In genomic region chr15:78750608-78751350, GRCm38 (mm10) we compare ENCODE assay signal across 18 mouse cellular contexts. TPM values are rescaled to one million over a fixed set of nuclear protein-coding genes. Genes with fewer than 3 reads are reported as not detected.
A peak's percentile ranks its signal among the peaks of the same experiment; 100 is the strongest.
DNase-seq lines count a peak whose midpoint lies in the region; ATAC-seq lines count a peak whose summit lies in the region.
"Had no signal": no experiment of that assay in that cellular context is flagged by ENCODE, and none has a peak within 500 bp of the region (broad histone marks: within the 10 kb centered on the region; RNA-seq: fewer than 3 reads in every experiment).

No protein-coding gene starts in this region.

- no peaks in the 10 kb centered on the region for H3K27me3 ChIP-seq in hindbrain, embryonic 10.5 days (ENCODE audit: insufficient read depth, poor library complexity, severe bottlenecking)
- no peaks in the 10 kb centered on the region for H3K27me3 ChIP-seq in hindbrain, embryonic 16.5 days (replicated peaks; ENCODE audit: control insufficient read depth, insufficient read depth, low read length)
- no peaks in the 10 kb centered on the region for H3K27me3 ChIP-seq in embryonic facial prominence, embryonic 14.5 days (replicated peaks; ENCODE audit: control insufficient read depth, insufficient read depth, low read length)
- H3K27me3 ChIP-seq in hindbrain, embryonic 15.5 days: no peaks in the 10 kb centered on the region
- H3K27me3 ChIP-seq in neural tube, embryonic 13.5 days: no peaks in the 10 kb centered on the region
- H3K27me3 ChIP-seq: embryonic facial prominence, embryonic 13.5 days had no signal

- peaks cover 12% of the 10 kb centered on the region for H3K36me3 ChIP-seq in hindbrain, embryonic 10.5 days
- no peaks in the 10 kb centered on the region for H3K36me3 ChIP-seq in hindbrain, embryonic 16.5 days (ENCODE audit: control insufficient read depth, insufficient read depth, low read length)
- no peaks in the 10 kb centered on the region for H3K36me3 ChIP-seq in embryonic facial prominence, embryonic 14.5 days (ENCODE audit: control insufficient read depth, insufficient read depth, low read length)
- H3K36me3 ChIP-seq in hindbrain, embryonic 15.5 days: no peaks in the 10 kb centered on the region
- no peaks in the 10 kb centered on the region for H3K36me3 ChIP-seq in neural tube, embryonic 13.5 days
- H3K36me3 ChIP-seq: embryonic facial prominence, embryonic 13.5 days had no signal

- no peak overlapping the region for H3K4me3 ChIP-seq in hindbrain, embryonic 10.5 days
- H3K4me3 ChIP-seq in hindbrain, embryonic 16.5 days (ENCODE audit: low read length): no peak overlapping the region
- no peak overlapping the region for H3K4me3 ChIP-seq in embryonic facial prominence, embryonic 14.5 days (ENCODE audit: low read depth, low read length)
- no peak overlapping the region for H3K4me3 ChIP-seq in hindbrain, embryonic 15.5 days
- no peak overlapping the region for H3K4me3 ChIP-seq in neural tube, embryonic 13.5 days
- H3K4me3 ChIP-seq: embryonic facial prominence, embryonic 13.5 days; megakaryocyte, embryonic 14.5 days had no signal

- no peak overlapping the region; the same call in 1 of the 2 replicates for H3K9ac ChIP-seq in hindbrain, embryonic 16.5 days (ENCODE audit: low read depth, low read length)
- no peak overlapping the region for H3K9ac ChIP-seq in embryonic facial prominence, embryonic 14.5 days (ENCODE audit: low read depth, low read length)
- H3K9ac ChIP-seq in hindbrain, embryonic 15.5 days: no peak overlapping the region
- H3K9ac ChIP-seq in neural tube, embryonic 13.5 days: no peak overlapping the region; the same call in 1 of the 2 replicates
- H3K9ac ChIP-seq: embryonic facial prominence, embryonic 13.5 days; liver, postnatal 0 days had no signal

- intact Hi-C loops in heart, postnatal 36 days (cut with DNase I): no loop called here

- H3K9me3 ChIP-seq in hindbrain, embryonic 10.5 days: no peaks in the 10 kb centered on the region
- no peaks in the 10 kb centered on the region for H3K9me3 ChIP-seq in hindbrain, embryonic 16.5 days (ENCODE audit: control insufficient read depth, low read length)
- no peaks in the 10 kb centered on the region for H3K9me3 ChIP-seq in embryonic facial prominence, embryonic 14.5 days (ENCODE audit: control insufficient read depth, low read length)
- H3K9me3 ChIP-seq in hindbrain, embryonic 15.5 days: no peaks in the 10 kb centered on the region
- no peaks in the 10 kb centered on the region for H3K9me3 ChIP-seq in neural tube, embryonic 13.5 days
- H3K9me3 ChIP-seq: embryonic facial prominence, embryonic 13.5 days had no signal

- ATAC-seq in hindbrain, embryonic 16.5 days: no peak; the same call in 1 of the 2 replicates
- ATAC-seq in embryonic facial prominence, embryonic 14.5 days (ENCODE audit: low read depth): peak; percentile 68
- ATAC-seq in hindbrain, embryonic 15.5 days (ENCODE audit: low FRiP score, low read depth): no peak
- ATAC-seq in neural tube, embryonic 13.5 days (ENCODE audit: low read depth): peak; percentile 65
- ATAC-seq: liver, postnatal 0 days had no signal

- no peak overlapping the region for H3K4me2 ChIP-seq in hindbrain, embryonic 16.5 days (ENCODE audit: low read length)
- no peak overlapping the region for H3K4me2 ChIP-seq in embryonic facial prominence, embryonic 14.5 days (ENCODE audit: low read depth, low read length)
- H3K4me2 ChIP-seq in hindbrain, embryonic 15.5 days: no peak overlapping the region
- no peak overlapping the region for H3K4me2 ChIP-seq in neural tube, embryonic 13.5 days
- H3K4me2 ChIP-seq: embryonic facial prominence, embryonic 13.5 days had no signal

- no peak for DNase-seq in hindbrain, embryonic 10.5 days (ENCODE audit: low spot score)
- no peak for DNase-seq in embryonic facial prominence, embryonic 14.5 days (ENCODE audit: low spot score)
- no peak for DNase-seq in spleen, adult 12 weeks (ENCODE audit: low spot score)
- no peak for DNase-seq in heart, postnatal 36 days
- no peak for DNase-seq in frontal cortex, adult 2 months (ENCODE audit: extremely low spot score in 1 of 2, low spot score in 1 of 2)
- DNase-seq: adrenal gland, adult 8-10 months; cerebellum, adult 11 months; cerebellum, postnatal 14 days; gastrocnemius, postnatal 10 days; liver; liver, postnatal 0 days; lung, postnatal 14 days; right cerebral cortex, postnatal 4 days had no signal

- H3K27ac ChIP-seq in hindbrain, embryonic 10.5 days: peak overlapping the region; percentile 16; the same call in 1 of the 2 replicates
- H3K27ac ChIP-seq in hindbrain, embryonic 16.5 days (ENCODE audit: low read depth, low read length): no peak overlapping the region
- H3K27ac ChIP-seq in embryonic facial prominence, embryonic 14.5 days (replicated peaks; ENCODE audit: low read depth, low read length): no peak overlapping the region
- H3K27ac ChIP-seq in hindbrain, embryonic 15.5 days (replicated peaks): peak overlapping the region; percentile 43
- H3K27ac ChIP-seq in neural tube, embryonic 13.5 days (replicated peaks): peak overlapping the region; percentile 75
- H3K27ac ChIP-seq: embryonic facial prominence, embryonic 13.5 days had no signal

- 66% methylated on average over 6 of the region's 6 CpGs for WGBS in hindbrain, embryonic 10.5 days
- 35% methylated on average over 6 of the region's 6 CpGs for WGBS in hindbrain, embryonic 16.5 days
- 49% methylated on average over 6 of the region's 6 CpGs for WGBS in embryonic facial prominence, embryonic 14.5 days
- WGBS in hindbrain, embryonic 15.5 days: 32% methylated on average over 6 of the region's 6 CpGs
- WGBS in neural tube, embryonic 13.5 days: 34% methylated on average over 6 of the region's 6 CpGs

- H3K4me1 ChIP-seq in hindbrain, embryonic 10.5 days (replicated peaks): peaks cover 47% of the 10 kb centered on the region
- peaks cover 11% of the 10 kb centered on the region for H3K4me1 ChIP-seq in hindbrain, embryonic 16.5 days (ENCODE audit: control insufficient read depth, insufficient read depth, low read depth, low read length)
- H3K4me1 ChIP-seq in embryonic facial prominence, embryonic 14.5 days (ENCODE audit: control insufficient read depth, insufficient read depth, low read length): no peaks in the 10 kb centered on the region
- peaks cover 18% of the 10 kb centered on the region for H3K4me1 ChIP-seq in hindbrain, embryonic 15.5 days (replicated peaks)
- peaks cover 43% of the 10 kb centered on the region for H3K4me1 ChIP-seq in neural tube, embryonic 13.5 days (replicated peaks)
- H3K4me1 ChIP-seq: embryonic facial prominence, embryonic 13.5 days had no signal

RNA-seq across cellular contexts. Expression of gene Mfng, which starts 22.5 kb away (rescaled TPM):
- 71.6 and 79.0 TPM in 2 replicates for polyA plus RNA-seq in hindbrain, embryonic 10.5 days (2016; fragmentation: Nextera tagmentation; extraction: Ambion mirVana)
- 19.7 and 20.1 TPM in 2 replicates for polyA plus RNA-seq in hindbrain, embryonic 16.5 days (2015; fragmentation: Nextera tagmentation; extraction: Ambion mirVana)
- 13.6 and 13.7 TPM in 2 replicates for polyA plus RNA-seq in embryonic facial prominence, embryonic 14.5 days (2014; fragmentation: Nextera tagmentation; extraction: Ambion mirVana)
- polyA plus RNA-seq in hindbrain, embryonic 15.5 days (2015; fragmentation: Nextera tagmentation; extraction: Ambion mirVana): 21.5 and 42.1 TPM in 2 replicates
- polyA plus RNA-seq in neural tube, embryonic 13.5 days (2015; fragmentation: Nextera tagmentation; extraction: Ambion mirVana): 34.2 and 34.4 TPM in 2 replicates
- 10 to 100 TPM; 11.2 to 11.8 TPM for total RNA-seq in heart, postnatal 36 days (2021)
- polyA plus RNA-seq in frontal cortex, adult 2 months (2012; rRNA removed): 7.0 and 7.2 TPM in 2 replicates

RNA-seq across cellular contexts. Expression of gene Elfn2, which starts 32.2 kb away (rescaled TPM):
- 0.24 and 0.39 TPM in 2 replicates for polyA plus RNA-seq in hindbrain, embryonic 10.5 days (2016; fragmentation: Nextera tagmentation; extraction: Ambion mirVana)
- 11.6 and 13.3 TPM in 2 replicates for polyA plus RNA-seq in hindbrain, embryonic 16.5 days (2015; fragmentation: Nextera tagmentation; extraction: Ambion mirVana)
- 0.18 and 0.28 TPM in 2 replicates for polyA plus RNA-seq in embryonic facial prominence, embryonic 14.5 days (2014; fragmentation: Nextera tagmentation; extraction: Ambion mirVana)
- 10.6 and 11.7 TPM in 2 replicates for polyA plus RNA-seq in hindbrain, embryonic 15.5 days (2015; fragmentation: Nextera tagmentation; extraction: Ambion mirVana)
- polyA plus RNA-seq in neural tube, embryonic 13.5 days (2015; fragmentation: Nextera tagmentation; extraction: Ambion mirVana): 5.5 and 6.0 TPM in 2 replicates
- 1 to 10 TPM in 1 of 2 experiments, under 1 TPM in 1; 0.75 to 1.5 TPM for total RNA-seq in heart, postnatal 36 days (2021)
- 64.9 and 68.2 TPM in 2 replicates for polyA plus RNA-seq in frontal cortex, adult 2 months (2012; rRNA removed)
- polyA plus RNA-seq: liver, postnatal 0 days had no signal

RNA-seq across cellular contexts. Expression of gene Card10, which starts 52.1 kb away (rescaled TPM):
- polyA plus RNA-seq in hindbrain, embryonic 10.5 days (2016; fragmentation: Nextera tagmentation; extraction: Ambion mirVana): 4.3 and 4.5 TPM in 2 replicates
- 2.5 and 2.8 TPM in 2 replicates for polyA plus RNA-seq in hindbrain, embryonic 16.5 days (2015; fragmentation: Nextera tagmentation; extraction: Ambion mirVana)
- polyA plus RNA-seq in embryonic facial prominence, embryonic 14.5 days (2014; fragmentation: Nextera tagmentation; extraction: Ambion mirVana): 6.1 and 6.3 TPM in 2 replicates
- 2.4 and 2.6 TPM in 2 replicates for polyA plus RNA-seq in hindbrain, embryonic 15.5 days (2015; fragmentation: Nextera tagmentation; extraction: Ambion mirVana)
- 1.7 and 2.0 TPM in 2 replicates for polyA plus RNA-seq in neural tube, embryonic 13.5 days (2015; fragmentation: Nextera tagmentation; extraction: Ambion mirVana)
- total RNA-seq in heart, postnatal 36 days (2021): 10 to 100 TPM; 15.4 to 19.0 TPM
- 11.2 and 12.0 TPM in 2 replicates for polyA plus RNA-seq in frontal cortex, adult 2 months (2012; rRNA removed)

Comparison
In these comparisons a context has a peak if more than half of its experiments do, and no peak if none do; other contexts are left out.
1. H3K27ac ChIP-seq: peak in hindbrain, embryonic 10.5 days (single experiment), hindbrain, embryonic 15.5 days (single experiment) and neural tube, embryonic 13.5 days (single experiment); none in hindbrain, embryonic 16.5 days (single experiment) and embryonic facial prominence, embryonic 14.5 days (single experiment).
2. ATAC-seq: peak in embryonic facial prominence, embryonic 14.5 days (single experiment) and neural tube, embryonic 13.5 days (single experiment); none in hindbrain, embryonic 16.5 days (single experiment) and hindbrain, embryonic 15.5 days (single experiment).